Mouse (Mus musculus): ENCODE results near the gene Acot7.
"Not testable (repeated sequence)": the region's sequence is repeated elsewhere in the genome, so short reads cannot be mapped to it uniquely, and the experiment has no call there.

The Acot7 gene

DNA sequence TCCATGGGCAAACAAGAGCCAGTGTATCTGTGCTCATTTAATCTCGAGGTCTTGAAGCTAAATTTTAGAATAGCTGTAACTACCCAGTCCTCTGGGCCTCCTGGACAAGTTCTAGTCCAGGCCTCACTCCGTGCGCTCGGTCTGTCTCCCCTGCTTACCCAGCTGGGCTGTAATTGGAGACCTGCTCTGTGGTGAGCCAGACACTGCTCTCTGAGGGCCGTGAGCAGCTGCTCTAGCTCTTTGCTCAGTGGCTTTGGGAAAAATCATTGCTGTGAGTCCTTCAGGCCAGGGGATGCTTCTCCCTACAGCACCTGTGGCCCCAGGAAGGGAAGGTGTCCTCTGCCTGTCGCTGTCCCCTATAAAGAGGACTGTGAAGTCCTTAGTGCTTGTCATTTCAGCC is 28.3 kb downstream of the Acot7 start:
- DNase-seq (ENCODE audit: low spot score): no peak

DNA sequence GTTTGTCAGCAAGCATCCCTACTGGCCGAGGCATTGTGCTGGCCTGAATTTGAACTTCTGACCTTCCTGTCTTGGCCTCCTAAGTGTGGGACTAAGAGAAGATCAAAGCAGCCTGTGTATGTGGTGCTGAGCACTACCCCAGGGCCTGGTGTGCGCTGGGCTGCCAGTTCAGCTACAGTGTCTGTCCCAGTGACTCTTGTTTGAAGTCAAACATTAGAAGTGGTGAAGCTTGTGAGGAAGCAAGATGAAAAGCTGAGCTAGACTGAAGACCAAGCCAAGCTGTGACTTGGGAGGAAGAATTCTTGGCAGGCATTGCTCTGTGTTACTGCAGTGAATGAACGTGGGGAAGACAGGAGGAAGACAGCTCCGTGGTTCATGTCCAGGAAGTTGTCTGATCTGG is 31.7 kb downstream of the Acot7 start:
- DNase-seq (ENCODE audit: low spot score): no peak

DNA sequence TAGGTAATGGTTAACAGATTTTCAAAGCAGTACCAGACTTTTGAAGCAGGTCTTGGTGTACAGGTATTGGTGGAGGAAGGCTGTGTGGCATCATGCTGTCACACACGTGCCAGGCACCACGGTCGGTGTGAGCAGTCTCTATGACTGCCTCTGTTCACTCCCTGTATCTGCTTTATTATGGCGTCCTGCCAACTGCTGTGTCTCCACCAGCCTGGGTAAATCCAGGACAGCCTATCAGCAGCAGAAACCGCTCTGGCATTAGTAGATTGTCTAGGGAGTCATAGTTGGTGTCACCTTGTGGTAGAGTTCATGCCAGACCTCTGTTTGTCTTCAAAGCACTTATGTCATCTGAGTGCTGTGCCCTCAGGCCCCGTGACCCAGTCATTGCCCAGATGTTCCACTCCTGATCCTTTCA is 34.2 kb downstream of the Acot7 start:
- no peak for DNase-seq (ENCODE audit: low spot score)

DNA sequence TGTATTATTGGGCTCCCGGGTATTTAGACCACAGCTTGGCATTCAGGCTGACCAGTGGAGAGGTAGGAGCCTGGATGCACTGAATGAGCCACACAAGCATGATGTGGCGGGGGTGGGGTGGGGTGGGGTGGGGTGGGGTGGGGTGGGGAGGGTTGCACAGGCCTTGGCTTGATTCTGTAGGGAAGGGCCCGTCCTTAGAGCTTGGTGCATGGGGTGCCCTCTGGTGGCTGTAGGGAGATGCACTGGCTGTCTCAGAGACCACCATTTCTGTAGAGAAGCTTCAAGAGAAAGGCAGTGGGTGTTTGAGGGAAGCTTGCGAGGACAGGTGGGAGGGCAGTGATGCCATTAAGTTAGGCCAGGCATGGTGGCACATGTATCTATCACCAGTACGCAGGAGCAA is 34.6 kb downstream of the Acot7 start:
- peak; percentile 51 for DNase-seq (ENCODE audit: low spot score)

DNA sequence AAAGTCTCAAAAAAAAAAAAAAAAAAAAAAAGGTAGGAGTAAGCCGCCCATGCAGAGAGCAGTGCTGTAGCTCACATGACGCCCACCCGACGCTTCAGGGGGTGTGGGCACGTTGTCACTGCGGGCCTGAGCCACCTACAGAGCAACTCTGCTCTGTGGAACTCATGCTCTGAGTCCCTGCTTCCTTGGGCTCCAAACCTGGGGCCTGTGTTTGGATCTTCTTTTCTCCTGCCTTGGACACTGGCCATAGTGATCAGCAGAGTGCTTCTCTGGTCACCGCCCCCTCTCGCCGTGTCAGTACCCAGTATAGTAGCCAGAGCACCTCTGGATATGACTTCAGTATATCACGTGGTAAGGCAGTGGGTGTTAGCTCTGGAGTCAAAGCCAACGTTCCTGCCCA is 35.0 kb downstream of the Acot7 start:
- no peak for DNase-seq (ENCODE audit: low spot score)

DNA sequence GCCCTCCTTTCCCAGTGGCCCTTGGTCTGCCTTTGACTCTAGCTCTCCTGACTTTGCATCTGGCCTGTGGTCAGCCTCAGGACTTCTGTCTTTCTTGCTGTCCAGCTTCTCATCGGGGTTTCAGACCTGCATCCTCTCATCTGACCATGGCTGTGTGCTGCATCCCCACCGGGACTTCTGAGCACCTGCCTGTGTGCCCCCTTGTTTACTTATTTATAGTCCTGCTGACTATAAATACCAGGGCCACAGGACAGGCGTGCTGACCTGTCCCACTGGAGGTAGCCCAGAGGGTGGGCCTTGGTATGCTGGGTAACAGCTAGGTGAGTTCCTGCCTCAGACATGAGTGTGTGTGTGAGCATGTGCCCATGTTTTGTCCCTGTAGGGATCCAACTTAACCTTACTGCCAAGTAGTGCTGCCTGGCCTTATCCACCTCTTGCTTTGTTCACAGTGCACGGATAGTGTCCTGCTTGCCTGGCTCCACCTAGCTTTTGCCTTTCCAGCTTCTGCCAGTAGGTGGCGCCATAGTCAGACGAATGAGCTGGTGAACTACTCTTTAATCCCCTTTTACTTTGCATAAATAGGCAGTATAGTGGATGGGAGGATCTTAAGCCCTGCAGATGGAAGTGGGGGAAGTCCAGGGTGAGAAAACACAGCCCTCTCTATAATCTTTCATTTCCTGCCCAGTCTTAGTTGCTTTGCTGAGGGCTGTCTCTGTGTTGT is 36.0 kb downstream of the Acot7 start:
- peak; percentile 92 for DNase-seq (ENCODE audit: low spot score)

DNA sequence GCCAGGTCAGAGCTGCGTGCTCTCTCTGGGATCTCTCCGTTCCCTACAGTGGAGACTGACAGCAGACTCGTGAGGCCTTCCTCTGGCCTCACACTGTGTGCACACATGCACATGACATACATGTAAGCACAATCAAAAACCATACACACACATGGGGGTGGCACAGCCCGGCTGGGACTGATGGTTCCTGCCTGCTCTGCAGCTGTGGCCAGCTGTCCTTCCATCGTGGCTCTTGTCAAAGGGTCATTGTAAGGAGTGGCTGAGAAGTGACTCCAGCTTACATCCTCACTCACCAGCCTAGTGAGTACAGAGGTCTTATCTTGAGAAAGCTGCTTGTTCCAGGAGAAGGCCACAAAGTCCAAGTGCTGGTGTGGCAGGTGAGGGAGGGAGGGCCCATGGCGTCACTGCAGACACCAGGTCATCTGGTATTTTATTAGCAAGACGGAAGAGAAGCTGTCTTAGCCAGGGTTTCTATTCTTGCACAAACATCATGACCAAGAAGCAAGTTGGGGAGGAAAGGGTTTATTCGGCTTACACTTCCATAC is 37.0 kb downstream of the Acot7 start:
- no peak for DNase-seq (ENCODE audit: low spot score)

DNA sequence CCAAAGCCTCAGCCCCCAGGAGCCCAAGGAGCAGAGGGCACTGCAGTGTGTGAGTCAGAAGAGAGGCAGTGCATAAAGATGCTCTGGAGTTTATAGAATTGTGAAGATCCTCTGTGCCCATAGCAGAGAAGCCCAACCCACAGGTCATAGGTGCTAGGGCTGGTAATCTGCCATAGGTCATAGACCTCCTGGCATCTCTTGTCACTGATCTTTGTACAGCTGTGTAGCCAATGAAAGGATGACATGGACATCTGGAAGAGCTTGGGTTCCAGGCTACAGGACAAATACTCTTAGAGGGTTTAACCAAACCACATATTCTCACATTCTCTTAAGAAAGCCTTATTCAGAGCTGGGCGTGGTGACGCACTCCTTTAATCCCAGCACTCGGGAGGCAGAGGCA is 41.7 kb downstream of the Acot7 start:
- DNase-seq (ENCODE audit: low spot score): no peak

DNA sequence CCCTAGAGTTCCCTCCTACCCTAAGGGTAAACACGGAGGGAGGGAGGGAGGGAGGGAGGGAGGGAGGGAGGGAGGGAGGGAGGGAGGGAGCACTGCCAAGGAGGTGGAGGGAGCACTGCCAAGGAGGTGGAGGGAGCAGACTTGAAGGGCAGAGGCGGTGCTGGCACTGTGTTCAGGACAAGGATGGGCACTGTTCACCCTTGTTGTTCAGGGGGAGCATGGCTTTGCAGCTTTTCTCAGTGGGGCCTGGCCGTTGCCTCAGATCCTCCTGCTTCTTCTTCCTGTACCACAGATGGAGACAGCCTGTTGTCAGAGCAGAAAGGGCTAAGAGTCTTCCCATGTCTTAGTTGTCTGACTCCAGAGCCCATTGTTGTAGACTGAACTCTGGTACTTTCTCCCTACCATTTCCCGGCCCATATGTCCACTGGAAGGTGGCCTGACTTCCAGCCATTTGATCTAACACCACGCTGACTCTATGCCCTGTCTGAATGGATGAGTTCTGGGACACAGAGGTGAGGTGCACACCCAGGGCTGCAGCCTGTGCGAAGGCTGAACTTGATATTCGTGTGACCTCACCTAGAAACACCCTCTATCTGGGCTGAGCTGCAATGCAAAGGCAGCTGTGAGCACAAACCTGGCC is 43.0 kb downstream of the Acot7 start:
- no peak for DNase-seq (ENCODE audit: low spot score)

DNA sequence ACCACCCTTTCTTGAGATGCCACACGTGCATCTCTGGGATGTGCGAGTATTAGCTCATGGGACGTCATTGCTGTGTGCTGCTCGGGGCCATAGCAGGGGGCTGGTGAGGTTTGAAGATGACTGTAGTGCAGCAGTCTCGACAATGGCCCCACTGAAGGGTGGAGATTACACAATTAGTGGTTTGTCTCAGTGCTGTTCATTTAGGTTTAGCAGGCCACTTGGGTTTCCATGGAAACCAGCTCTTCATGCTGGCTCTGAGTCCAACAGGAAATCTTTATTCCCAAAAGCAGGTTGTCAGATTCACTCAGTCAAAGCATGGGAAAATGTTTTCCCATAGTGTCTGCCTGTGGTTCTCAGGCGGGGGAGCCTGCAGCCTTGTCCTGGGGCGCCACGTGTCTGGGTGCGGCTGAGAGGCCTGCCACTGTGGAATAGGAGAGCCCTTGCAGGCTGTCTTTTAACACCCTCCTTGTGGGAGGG is 43.5 kb downstream of the Acot7 start:
- DNase-seq (ENCODE audit: low spot score): no peak

DNA sequence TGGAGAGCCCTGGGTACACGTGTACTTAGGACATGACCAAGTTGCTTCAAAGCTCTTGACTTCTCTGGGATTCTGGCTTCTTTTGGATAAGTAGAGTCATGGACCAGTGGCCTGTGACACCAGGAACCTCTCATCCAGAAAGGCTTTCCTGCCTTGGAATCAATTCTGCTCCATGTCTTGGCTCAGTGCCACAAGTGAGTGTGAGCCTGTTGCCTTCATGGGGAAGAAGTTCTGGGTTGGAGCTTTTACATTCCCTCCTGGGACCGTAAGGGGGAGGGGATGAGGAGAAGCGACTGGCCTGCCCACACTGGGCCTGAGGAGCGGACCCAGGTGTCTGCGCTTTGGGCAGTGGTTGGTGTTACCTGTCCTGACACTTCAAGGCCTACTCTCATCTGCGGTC is 44.2 kb downstream of the Acot7 start:
- DNase-seq (ENCODE audit: low spot score): no peak

DNA sequence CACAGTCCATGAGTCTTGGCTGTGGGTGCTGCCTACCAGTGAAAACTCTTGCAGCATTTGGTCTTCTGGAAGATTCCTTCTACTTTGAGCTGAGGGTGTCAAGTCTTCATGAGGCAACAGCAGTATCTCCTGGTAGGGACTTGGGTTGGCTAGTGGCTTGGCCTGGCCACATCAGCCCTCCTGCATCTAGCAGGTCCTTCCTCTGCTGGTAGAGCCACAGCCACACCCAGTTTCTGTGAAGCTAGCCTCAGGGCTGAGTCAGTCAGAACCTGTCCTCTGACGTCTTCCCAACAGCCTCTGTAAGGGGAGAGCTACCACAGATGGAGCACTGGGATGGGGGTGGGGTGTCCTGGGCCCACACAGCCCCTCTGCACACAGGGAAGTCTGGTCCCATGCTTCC is 44.6 kb downstream of the Acot7 start:
- DNase-seq (ENCODE audit: low spot score): no peak

DNA sequence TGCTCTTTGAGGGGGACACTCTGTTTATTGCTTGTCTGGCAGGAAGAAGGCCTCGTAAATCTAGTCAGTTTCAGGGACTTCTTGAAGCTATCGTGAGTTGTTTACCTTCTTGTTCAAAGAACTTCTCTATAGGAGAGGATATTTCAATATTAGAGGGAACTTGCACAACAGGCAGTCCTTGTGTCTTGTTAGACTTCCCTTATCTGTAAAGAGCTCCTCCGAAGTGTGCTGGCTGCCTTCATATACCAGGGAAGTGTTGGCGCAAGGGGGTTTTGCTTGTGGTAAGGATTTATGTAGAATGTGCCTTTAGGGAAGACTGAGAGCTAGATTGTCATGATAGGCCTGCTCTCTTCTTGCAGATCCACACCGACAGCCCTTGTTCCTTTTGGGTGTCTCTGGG is 46.2 kb downstream of the Acot7 start:
- DNase-seq (ENCODE audit: low spot score): no peak

DNA sequence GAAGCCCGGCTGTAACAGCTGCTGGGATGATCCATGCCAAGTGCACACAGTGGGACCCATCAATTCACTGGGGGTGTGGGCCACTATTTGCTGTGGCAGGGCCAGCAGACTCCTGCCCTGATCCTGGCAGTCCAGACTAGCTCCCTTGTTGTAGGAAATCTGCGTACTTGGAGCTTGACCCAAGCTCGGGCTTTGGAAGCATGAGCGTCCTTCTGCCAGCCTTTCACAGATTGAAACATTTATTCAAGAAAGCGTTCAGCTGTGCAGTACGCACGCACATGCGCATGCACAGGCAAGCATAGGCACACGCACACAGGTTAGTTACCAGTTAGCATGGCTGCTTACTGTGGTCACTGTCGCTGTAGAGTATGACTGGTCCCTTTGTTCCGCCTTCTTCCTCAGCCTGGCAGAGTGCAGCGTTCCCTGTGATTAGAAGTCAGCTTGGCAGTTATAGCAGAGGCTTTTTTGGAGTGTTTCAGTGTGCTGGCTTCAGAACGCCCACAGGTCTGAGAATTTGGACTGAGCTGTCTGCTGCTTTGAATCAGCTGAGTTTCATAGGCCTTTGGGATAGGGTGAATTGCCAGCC is 49.1 kb downstream of the Acot7 start:
- no peak for DNase-seq (ENCODE audit: low spot score)

DNA sequence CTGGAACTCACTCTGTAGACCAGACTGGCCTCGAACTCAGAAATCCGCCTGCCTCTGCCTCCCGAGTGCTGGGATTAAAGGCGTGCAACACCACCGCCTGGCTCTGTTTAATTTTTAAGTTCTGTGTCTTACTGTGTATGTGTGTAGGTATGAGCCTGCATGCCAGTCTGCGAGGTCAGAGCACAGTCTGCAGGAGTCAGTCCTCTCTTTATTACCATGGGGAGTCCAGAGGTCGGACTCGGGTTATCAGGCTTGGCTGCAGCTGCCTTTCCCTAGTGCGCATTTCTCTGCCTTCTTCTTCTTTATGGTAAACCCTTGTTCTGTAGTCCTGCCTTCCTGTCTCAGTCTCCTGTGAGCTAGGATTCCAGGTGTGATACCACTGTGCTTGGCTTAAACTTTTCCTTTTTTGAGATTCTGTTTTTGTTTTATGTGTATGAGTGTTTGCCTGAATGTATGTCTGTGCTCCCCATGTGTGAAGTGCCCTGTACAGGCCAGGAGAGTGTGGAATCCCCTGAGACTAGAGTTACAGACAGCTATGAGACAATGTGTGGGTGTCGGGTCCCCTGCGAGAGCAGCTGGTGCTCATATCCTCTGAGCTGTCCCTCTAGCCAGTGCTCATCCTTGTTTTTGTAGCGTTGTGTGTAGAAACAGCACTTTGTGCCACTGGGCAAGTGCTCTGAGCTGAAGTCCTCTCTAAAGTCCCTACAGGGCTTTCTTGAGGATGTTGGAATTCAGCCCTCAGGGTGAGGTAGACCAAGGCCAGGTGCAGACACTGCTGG is 50.0 kb downstream of the Acot7 start:
- no peak for DNase-seq (ENCODE audit: low spot score)

DNA sequence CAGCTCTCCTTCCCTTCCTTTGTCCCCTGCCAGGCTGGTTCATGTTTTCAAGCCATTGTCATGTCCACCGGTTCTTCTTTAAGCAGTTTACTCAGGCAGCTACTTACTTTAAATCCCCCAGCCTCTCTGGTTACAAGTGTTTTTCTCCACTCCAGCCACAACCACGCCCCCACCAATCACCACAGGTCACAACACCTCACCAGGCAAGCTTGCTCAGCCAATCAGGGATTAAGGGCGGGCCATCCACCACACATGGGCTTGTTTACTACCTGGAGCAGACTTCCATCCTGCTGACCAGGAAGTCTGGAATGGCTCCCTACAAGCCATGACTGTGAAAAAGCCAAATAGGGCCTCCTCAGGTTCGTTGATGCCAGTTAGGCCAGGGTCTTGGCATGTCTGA is 52.4 kb downstream of the Acot7 start:
- DNase-seq (ENCODE audit: low spot score): not testable (repeated sequence)

DNA sequence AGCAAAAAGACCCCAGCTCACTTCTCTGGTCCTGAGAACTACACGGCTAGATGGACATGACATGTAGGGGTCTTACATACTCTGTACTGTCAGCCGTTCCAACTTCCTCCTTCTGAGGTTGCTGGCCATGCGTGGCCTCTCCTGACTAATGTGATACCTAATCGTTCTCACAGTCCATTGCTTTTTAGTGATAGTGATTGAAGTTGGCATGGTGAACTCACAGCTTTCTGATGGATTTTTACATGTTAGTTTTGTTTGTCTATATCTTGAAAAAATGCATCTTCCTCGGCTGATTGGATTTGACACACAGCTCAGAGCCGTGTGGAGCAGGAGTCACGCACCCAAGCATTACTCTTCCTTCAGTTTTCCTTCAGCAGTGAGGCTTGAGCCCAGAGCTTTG is 53.4 kb downstream of the Acot7 start:
- DNase-seq (ENCODE audit: low spot score): no peak

DNA sequence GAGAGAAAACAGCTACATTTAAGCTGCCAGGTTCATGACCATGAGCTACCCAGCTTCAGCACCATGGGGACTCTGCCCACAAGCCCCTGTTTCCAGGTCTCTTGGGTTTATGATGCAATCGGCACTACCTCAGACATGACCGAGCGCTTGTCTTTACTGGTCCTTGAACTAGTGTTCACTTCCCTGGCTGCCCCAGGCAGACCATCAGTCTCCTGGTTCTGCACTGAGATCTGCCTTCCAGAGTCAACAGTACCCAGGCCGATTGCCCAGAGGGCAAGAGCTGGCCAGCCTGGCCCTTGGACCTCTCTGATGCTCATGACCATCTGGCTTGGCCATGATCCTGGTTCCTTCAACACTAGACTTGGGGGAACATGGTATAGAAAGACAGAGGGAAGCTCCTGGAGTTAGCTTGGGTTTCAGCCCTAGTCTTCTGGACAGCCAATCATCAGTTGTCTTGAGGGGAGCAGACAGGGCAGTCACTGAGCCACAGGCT is 54.5 kb downstream of the Acot7 start:
- no peak for DNase-seq (ENCODE audit: low spot score)

DNA sequence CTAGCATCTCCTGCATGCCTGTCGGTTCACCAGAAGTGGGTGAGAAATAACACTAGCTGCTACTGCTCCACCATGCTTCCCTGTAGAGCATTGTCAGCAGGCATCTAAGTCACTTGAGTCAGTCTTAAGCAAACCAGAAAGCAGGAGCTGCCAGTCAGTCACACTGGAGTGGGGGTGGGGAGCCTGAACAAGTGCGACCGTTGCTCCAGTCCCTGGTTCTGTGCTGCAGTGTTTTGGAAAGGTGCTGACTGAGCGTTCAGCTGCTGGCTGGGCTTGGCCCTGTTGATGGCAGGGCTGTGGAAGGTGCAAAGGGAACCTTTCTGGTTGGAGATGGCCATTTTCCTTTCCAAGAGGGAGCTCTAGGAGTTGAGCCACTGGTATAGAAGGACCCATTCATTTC is 62.0 kb downstream of the Acot7 start:
- no peak for DNase-seq (ENCODE audit: low spot score)

DNA sequence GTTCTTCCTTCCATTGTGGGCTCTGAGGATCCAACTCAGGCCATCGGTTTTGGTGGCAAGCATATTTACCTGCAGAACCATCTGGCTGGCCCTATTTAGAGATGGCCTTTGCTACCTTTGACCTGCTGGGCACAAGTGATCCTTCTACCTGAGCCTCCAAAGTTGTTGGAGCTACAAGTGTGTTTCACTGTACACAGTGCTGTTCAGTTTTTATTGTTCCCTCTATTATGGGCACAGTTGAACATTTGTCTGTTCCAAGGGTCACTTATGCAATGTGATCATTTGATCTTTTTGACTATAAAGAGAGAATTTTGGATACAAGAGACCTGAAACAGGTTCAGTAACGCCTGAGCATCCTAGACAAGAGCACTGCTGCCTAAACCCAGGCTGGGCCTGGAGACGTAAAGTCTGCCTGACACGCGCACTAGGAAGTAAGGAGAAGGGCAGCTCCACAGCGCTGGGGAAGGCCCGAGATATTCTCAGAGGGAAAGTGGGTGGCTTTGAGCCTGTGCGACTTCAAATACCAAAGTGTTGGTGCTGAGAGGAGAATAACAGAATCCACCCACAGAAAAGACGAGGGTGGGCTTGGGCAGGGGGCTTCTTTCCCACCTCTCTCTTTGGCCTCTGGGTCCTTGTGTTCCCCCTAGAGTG is 65.4 kb downstream of the Acot7 start:
- DNase-seq (ENCODE audit: low spot score): no peak

DNA sequence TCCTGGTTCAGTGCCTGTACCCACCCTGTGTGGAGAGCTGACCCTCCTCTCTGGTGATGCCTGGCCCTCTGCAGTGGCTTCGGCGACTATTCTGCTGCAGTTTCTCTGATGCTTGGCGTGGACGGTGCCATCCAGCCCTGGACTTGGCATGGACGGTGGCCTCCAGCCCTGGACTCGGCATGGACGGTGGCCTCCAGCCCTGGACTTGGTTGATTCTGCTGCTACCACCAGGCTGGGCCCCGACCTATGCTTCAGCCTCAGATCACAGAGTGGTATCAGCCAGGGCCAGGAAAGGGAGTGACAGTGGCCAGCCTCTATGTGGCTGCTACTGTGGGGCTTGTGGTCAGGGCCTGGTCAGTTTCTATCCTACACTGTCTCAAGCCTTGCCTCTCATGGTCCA is 66.0 kb downstream of the Acot7 start:
- DNase-seq (ENCODE audit: low spot score): no peak

All from urinary bladder, postnatal 25 days (tissue).